Mouse (Mus musculus) kidney, adult 2 months (tissue): Measurements from ENCODE around the gene Shtn1. TPM values are rescaled to one million over a fixed set of nuclear protein-coding genes. Genes with fewer than 3 reads are reported as not detected.

Experiments
- DNase-seq: peaks from one replicate; pipeline ENCODE4 v3.0.0; 2021
- H3K27ac ChIP-seq: fragments of 200-500 bp; 2 replicates; pipeline ENCODE4 v1.5.1; 2012; ENCODE audit warnings: low read depth, low read length, control low read depth, inconsistent platforms; ENCODE audit not compliant: insufficient read depth
- H3K27me3 ChIP-seq: fragments of 200-500 bp; replicated peaks from 2 replicates; pipeline ENCODE4 v1.6.1; 2012; ENCODE audit warnings: mild to moderate bottlenecking, moderate library complexity, low read length, inconsistent platforms; ENCODE audit not compliant: control insufficient read depth, insufficient read depth
- H3K36me3 ChIP-seq: fragments of 200-500 bp; 2 replicates; pipeline ENCODE4 v1.6.1; 2012; ENCODE audit warnings: mild to moderate bottlenecking, moderate library complexity, low read length, inconsistent platforms; ENCODE audit not compliant: control insufficient read depth, insufficient read depth
- H3K4me1 ChIP-seq: fragments of 200-500 bp; 2 replicates; pipeline ENCODE4 v1.6.1; 2011; ENCODE audit warnings: low read length; ENCODE audit not compliant: control insufficient read depth, insufficient read depth
- H3K4me3 ChIP-seq: fragments of 200-500 bp; 2 replicates; pipeline ENCODE4 v1.5.1; 2011; ENCODE audit warnings: mild to moderate bottlenecking, low read depth, low read length, control low read depth; ENCODE audit not compliant: insufficient read depth
- CTCF ChIP-seq: fragments of 200-500 bp; conservative IDR thresholded peaks from 2 replicates; pipeline ENCODE4 v1.5.1; 2011; ENCODE audit warnings: low read depth, mild to moderate bottlenecking, control low read depth, low read length, moderate library complexity, mixed read lengths; ENCODE audit not compliant: insufficient read depth, insufficient read length
- POLR2A ChIP-seq: fragments of 200-500 bp; IDR thresholded peaks from one replicate; pipeline ENCODE4 v1.6.1; 2011; ENCODE audit warnings: low read depth, low read length, control low read depth
- WGBS: fragments of 180-500 bp; shearing (Covaris S2); methylation state at CpG from one replicate; pipeline ENCODE4 v1.1.7; 2018; 5-methylcytosine and 5-hydroxymethylcytosine counted together
- polyA plus RNA-seq: library from polyadenylated mRNA; depleted of rRNA; stranded (reverse); fragments of >200 nt; gene quantifications from 2 replicates; pipeline ENCODE4 v1.2.3, GENCODE M21; 2012

The Shtn1 gene
- polyA plus RNA-seq, 1 experiment, result 3.7 TPM

DNA sequence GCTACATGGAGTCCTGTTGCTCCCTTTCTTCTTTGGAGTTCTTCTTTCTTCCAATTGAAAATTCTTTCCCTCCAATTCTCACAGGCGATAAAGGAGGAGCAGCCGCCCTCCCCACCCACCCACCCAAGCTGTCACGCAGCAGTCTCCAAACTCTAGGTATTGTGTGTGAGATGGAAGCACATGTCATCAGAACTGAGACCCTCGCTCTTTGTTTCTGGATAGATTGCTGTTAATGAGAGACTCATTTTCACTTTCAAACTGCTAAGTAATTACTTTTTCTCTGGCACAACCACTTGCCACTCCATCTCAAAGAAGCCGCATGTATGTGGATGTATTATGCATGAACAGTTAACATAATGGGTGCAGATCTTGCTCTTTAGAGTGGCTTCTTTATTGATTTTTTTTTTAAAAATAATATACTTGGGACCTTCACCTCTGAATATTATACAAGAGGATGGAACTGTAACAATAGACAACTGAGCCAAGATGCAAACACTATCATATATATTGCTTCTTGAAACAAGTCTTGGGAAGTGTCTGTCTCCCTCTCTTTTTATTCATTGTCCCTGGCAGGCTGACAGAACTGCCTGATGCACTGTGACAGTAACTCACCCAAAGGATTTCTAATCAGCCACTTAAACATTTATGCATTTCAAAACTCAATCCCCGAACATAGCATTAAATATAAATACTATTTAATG is 21.8 kb downstream of the Shtn1 start:
- WGBS, result 95% methylated on average over 6 of the region's 6 CpGs
- TF ChIP-seq CTCF, result no peak
- no peak for TF ChIP-seq POLR2A

DNA sequence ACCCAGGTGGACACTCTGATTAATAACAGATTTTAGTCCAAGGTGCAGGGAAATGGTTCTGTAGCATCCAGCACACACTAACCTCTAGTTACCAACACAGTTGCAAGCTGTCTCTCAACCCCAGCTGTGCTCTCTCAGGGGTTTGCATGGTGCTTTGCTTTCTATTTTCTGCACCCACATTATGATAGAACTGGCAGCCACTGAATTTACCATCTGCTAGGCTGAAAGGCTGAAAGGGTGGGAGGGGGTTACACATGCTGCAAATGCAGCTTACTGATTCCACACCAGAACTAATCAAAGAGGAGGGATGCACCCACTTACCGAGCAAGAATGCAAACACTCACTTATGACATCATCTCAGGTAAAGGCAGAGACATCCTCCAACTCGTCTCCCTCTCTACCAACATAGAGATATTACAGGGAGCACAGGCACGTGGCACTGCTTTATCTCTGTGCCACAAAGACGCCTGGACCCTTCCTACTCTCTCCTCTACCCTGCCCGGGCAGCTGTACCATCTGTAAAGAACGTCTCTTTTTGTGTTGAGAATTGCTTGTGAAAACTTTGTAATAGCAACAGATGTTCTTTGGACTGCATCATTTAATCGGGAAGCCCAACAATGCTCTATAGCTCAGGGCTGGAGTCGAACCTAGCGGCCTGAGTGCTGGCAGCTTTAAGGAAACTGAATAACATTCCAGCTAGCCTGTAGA is 23.0 kb downstream of the Shtn1 start:
- H3K36me3 ChIP-seq, result no peaks in the 10 kb centered on the region
- H3K4me1 ChIP-seq, result no peaks in the 10 kb centered on the region
- 85% methylated on average over 9 of the region's 9 CpGs for WGBS
- DNase-seq, result no peak
- no peak overlapping the region for H3K4me3 ChIP-seq
- TF ChIP-seq CTCF, result no peak
- no peak for TF ChIP-seq POLR2A
- H3K27ac ChIP-seq, result no peak overlapping the region
- H3K27me3 ChIP-seq, result no peaks in the 10 kb centered on the region

More for the DNA sequence above, 21.8 kb downstream of the Shtn1 start:
- Histone ChIP-seq H3K4me3 (no peak overlapping the region), H3K27me3 (no peaks in the 10 kb centered on the region), H3K27ac (no peak overlapping the region), H3K36me3 (no peaks in the 10 kb centered on the region), H3K4me1 (no peaks in the 10 kb centered on the region)
- DNase-seq, result no peak

DNA sequence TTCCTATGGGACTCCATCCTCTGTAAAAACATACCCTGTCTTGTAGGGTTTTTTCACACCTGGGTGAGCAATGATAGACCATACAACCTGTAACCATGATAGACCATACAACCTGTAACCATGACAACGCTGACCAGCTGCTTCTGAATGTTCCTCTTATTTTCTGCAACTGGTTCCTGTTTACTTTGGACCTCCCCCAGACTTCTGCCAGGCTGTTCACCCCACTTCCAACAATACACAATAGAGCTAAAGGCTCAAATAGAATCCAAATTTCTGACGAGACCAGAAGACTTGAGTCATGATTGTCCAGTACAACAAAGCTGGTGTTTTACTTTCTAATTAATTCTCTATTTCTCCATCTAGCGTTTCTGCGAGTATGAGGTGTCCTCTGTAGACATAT is 23.8 kb downstream of the Shtn1 start:
- DNase-seq, result no peak
- Histone ChIP-seq H3K4me3 (no peak overlapping the region), H3K4me1 (no peaks in the 10 kb centered on the region), H3K27me3 (no peaks in the 10 kb centered on the region), H3K27ac (no peak overlapping the region), H3K36me3 (no peaks in the 10 kb centered on the region)
- no peak for TF ChIP-seq CTCF
- 69% methylated on average over 4 of the region's 4 CpGs for WGBS

- 91% methylated on average over 9 of the region's 9 CpGs for WGBS
- no peaks in the 10 kb centered on the region for H3K27me3 ChIP-seq
- no peak overlapping the region for H3K4me3 ChIP-seq
- TF ChIP-seq CTCF (no peak), POLR2A (no peak)
- no peaks in the 10 kb centered on the region for H3K4me1 ChIP-seq
- H3K27ac ChIP-seq, result no peak overlapping the region
- no peaks in the 10 kb centered on the region for H3K36me3 ChIP-seq
- no peak for DNase-seq
Measured at GRCm38 (mm10) chr19:59051622-59052021, 24.3 kb downstream of the Shtn1 start.

GRCm38 (mm10) chr19:59048852-59049251 is 27.0 kb downstream of the Shtn1 start:
- no peaks in the 10 kb centered on the region for H3K36me3 ChIP-seq
- WGBS, result 84% methylated on average over 6 of the region's 6 CpGs
- DNase-seq, result no peak
- H3K4me3 ChIP-seq, result no peak overlapping the region
- H3K27me3 ChIP-seq, result no peaks in the 10 kb centered on the region
- no peak overlapping the region for H3K27ac ChIP-seq
- TF ChIP-seq POLR2A (no peak), CTCF (no peak)
- H3K4me1 ChIP-seq, result no peaks in the 10 kb centered on the region

GRCm38 (mm10) chr19:59047511-59047910 is 28.4 kb downstream of the Shtn1 start:
- 88% methylated on average over 5 of the region's 5 CpGs for WGBS
- TF ChIP-seq POLR2A, result no peak
- TF ChIP-seq CTCF, result no peak
- no peaks in the 10 kb centered on the region for H3K36me3 ChIP-seq
- H3K27ac ChIP-seq, result no peak overlapping the region
- no peaks in the 10 kb centered on the region for H3K4me1 ChIP-seq
- no peak overlapping the region for H3K4me3 ChIP-seq
- no peak for DNase-seq
- no peaks in the 10 kb centered on the region for H3K27me3 ChIP-seq

GRCm38 (mm10) chr19:59041086-59041485 is 34.8 kb downstream of the Shtn1 start:
- Histone ChIP-seq H3K27me3 (no peaks in the 10 kb centered on the region), H3K4me3 (no peak overlapping the region), H3K36me3 (no peaks in the 10 kb centered on the region), H3K27ac (no peak overlapping the region), H3K4me1 (no peaks in the 10 kb centered on the region)
- WGBS, result 86% methylated on average over 3 of the region's 3 CpGs
- DNase-seq, result no peak
- TF ChIP-seq POLR2A, result no peak
- no peak for TF ChIP-seq CTCF
